Mouse (Mus musculus) ES-E14 (cell line): ENCODE data around the gene Chpf. TPM values are rescaled to one million over a fixed set of nuclear protein-coding genes. Genes with fewer than 3 reads are reported as not detected.

Experiments
- DNase-seq: peaks from one replicate; pipeline ENCODE4 v3.0.0-alpha.2; 2013; ENCODE audit warnings: low read depth, low spot score
- H3K27ac ChIP-seq: 2 replicates; pipeline ENCODE4 v1.5.1; 2012; ENCODE audit warnings: low read depth, mild to moderate bottlenecking, low read length, moderate library complexity, mixed read lengths; ENCODE audit not compliant: poor library complexity, insufficient read depth, severe bottlenecking
- H3K36me3 ChIP-seq: 2 replicates; pipeline ENCODE4 v1.6.1; 2012; ENCODE audit warnings: mild to moderate bottlenecking, low read length, moderate library complexity, mixed read lengths; ENCODE audit not compliant: control insufficient read depth, poor library complexity, insufficient read depth, severe bottlenecking
- H3K4me1 ChIP-seq, 2 experiments: fragments of 150-350 bp in 1 of 2; sonication (generic) in 1 of 2; 2 replicates each; pipeline ENCODE4 v1.6.1; 2012; ENCODE audit warnings: low read length in 2 of 2, mild to moderate bottlenecking in 1 of 2, mixed read lengths in 1 of 2; ENCODE audit not compliant: control insufficient read depth in 2 of 2, insufficient read depth in 2 of 2, poor library complexity in 1 of 2
- H3K4me3 ChIP-seq, 2 experiments: fragments of 150-350 bp in 1 of 2; sonication (generic) in 1 of 2; 2 replicates each; pipeline ENCODE4 v1.5.1; 2012; ENCODE audit warnings: low read length in 2 of 2, low read depth in 1 of 2, mild to moderate bottlenecking in 1 of 2, mixed read lengths in 1 of 2; ENCODE audit not compliant: insufficient read depth in 1 of 2, poor library complexity in 1 of 2, severe bottlenecking in 1 of 2
- H3K9ac ChIP-seq: 2 replicates; pipeline ENCODE4 v1.6.1; 2012; ENCODE audit warnings: low read depth, mild to moderate bottlenecking, low read length, mixed read lengths; ENCODE audit not compliant: poor library complexity, insufficient read depth, severe bottlenecking
- H3K9me3 ChIP-seq: fragments of 150-350 bp; sonication (generic); 2 replicates; pipeline ENCODE4 v1.6.1; 2012; ENCODE audit warnings: low read depth, mild to moderate bottlenecking, low read length; ENCODE audit not compliant: control insufficient read depth, insufficient read depth
- CHD2 ChIP-seq: IDR thresholded peaks from 2 replicates; pipeline ENCODE4 v1.6.1; 2014; ENCODE audit warnings: mild to moderate bottlenecking, low read depth, low read length, inconsistent platforms
- HCFC1 ChIP-seq: IDR thresholded peaks from 2 replicates; pipeline ENCODE4 v1.6.1; 2012; ENCODE audit warnings: low read length, inconsistent platforms, borderline replicate concordance; ENCODE audit not compliant: insufficient read depth
- MAFK ChIP-seq: IDR thresholded peaks from 2 replicates; pipeline ENCODE4 v1.6.1; 2014; ENCODE audit warnings: mild to moderate bottlenecking, low read depth, low read length, inconsistent platforms; ENCODE audit not compliant: insufficient read depth
- ZC3H11A ChIP-seq: IDR thresholded peaks from 2 replicates; pipeline ENCODE4 v1.6.1; 2012; ENCODE audit warnings: low read depth, mild to moderate bottlenecking, inconsistent platforms, low read length, borderline replicate concordance
- ZNF384 ChIP-seq: IDR thresholded peaks from 2 replicates; pipeline ENCODE4 v1.6.1; 2012; ENCODE audit warnings: low read depth, low read length, inconsistent platforms
- in situ Hi-C, 2 experiments: fragments of 600-800 bp; cut with MboI; formaldehyde crosslinking; loops; one replicate each; pipeline ENCODE4 v1.15.1; 2025; ENCODE audit warnings: low sequenced_read_pairs in 2 of 2, inconsistent platforms in 1 of 2; ENCODE audit not compliant: unreplicated experiment in 2 of 2
- total RNA-seq: library from RNA; depleted of rRNA; stranded (reverse); fragments of 300-350 nt; gene quantifications from 2 replicates; pipeline ENCODE4 v1.2.3, GENCODE M21; 2012

Gene Chpf
- total RNA-seq, 1 experiment = 43.5 TPM

DNA sequence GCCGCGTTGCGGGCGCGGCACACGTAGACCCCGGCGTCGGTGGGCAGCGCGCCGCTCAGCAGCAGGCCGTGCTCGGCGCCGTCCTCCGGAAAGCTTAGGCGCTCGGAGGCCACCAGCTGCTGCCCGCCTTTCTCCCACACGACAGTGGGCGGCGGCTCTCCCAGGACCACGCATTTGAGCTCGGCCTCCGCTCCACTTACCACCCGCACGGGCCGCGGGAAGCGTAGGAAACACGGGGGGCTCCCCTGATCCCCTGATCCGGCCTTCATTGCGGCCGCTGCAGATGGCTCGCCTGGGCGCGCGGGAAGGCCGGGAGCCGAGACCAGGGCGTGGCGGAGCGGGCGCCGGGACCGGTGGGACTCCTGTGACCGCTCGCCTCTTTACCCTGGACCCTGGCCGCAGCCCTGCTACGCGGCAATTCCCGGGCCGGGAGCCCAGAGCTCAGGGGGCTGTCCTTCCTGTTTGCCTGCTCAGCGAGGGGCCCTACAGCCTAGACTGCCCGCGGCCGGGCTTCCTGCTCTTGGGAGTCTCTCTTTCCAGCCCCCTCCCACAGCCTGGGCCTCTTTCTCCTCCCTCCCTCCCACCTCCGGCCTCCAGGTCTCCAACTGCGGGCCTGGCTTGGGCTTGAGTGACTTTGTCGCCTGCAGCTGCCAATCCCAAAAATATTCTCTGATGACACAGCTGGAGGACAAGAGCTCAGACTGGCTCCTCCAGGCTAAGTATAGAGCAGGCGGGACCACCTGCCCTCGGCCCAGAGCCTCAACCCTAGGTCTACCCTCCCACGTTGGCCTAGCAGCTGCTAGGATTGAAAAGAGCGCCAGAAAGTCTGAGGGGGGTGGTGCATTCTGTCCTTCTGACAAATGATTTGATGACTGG is 27.1 kb upstream of the Chpf start, which contains the start of gene Obsl1:
Gene Obsl1 (minus strand): TSS at position 497 of the 876 bp plus-strand sequence.
- in situ Hi-C loops = no loop called here
- Histone ChIP-seq H3K9ac (peak within 1 kb of the TSS; percentile 72), H3K36me3 (peaks cover 5% of the 10 kb centered on the region; the same call in 1 of the 2 replicates), H3K27ac (no peak within 1 kb of the TSS), H3K4me1 (peaks cover 10 to 35% of the 10 kb centered on the region in 2 experiments), H3K4me3 (peak within 1 kb of the TSS; percentile 69 to 71), H3K9me3 (no peaks in the 10 kb centered on the region)
- TF ChIP-seq ZNF384 = no peak
- TF ChIP-seq HCFC1 = no peak
- no peak for TF ChIP-seq MAFK
- TF ChIP-seq CHD2 = no peak
- no peak for TF ChIP-seq ZC3H11A
- no peak for DNase-seq

GRCm38 (mm10) chr1:75505159-75505955 is 26.2 kb upstream of the Chpf start:
- TF ChIP-seq ZC3H11A (no peak), HCFC1 (no peak), MAFK (no peak), CHD2 (no peak), ZNF384 (no peak)
- peak overlapping the region; percentile 72 for H3K9ac ChIP-seq
- peaks cover 5% of the 10 kb centered on the region; the same call in 1 of the 2 replicates for H3K36me3 ChIP-seq
- DNase-seq = no peak
- in situ Hi-C loops = no loop called here
- H3K9me3 ChIP-seq = no peaks in the 10 kb centered on the region
- peaks cover 10 to 30% of the 10 kb centered on the region in 2 experiments; a peak in 3 of 4 replicates for H3K4me1 ChIP-seq
- peak overlapping the region; percentile 69 to 71 for H3K4me3 ChIP-seq
- no peak overlapping the region for H3K27ac ChIP-seq

GRCm38 (mm10) chr1:75504256-75505045 is 25.3 kb upstream of the Chpf start:
- Histone ChIP-seq H3K9ac (no peak overlapping the region), H3K27ac (no peak overlapping the region), H3K4me1 (peaks cover 8 to 29% of the 10 kb centered on the region in 2 experiments; a peak in 3 of 4 replicates), H3K36me3 (peaks cover 5% of the 10 kb centered on the region; the same call in 1 of the 2 replicates), H3K9me3 (no peaks in the 10 kb centered on the region), H3K4me3 (peak overlapping the region; percentile 69 to 71; a peak in 3 of 4 replicates)
- no peak for DNase-seq
- no peak for TF ChIP-seq CHD2
- no peak for TF ChIP-seq ZNF384
- no peak for TF ChIP-seq HCFC1
- no peak for TF ChIP-seq ZC3H11A
- no peak for TF ChIP-seq MAFK
- in situ Hi-C loops = no loop called here

- H3K4me1 ChIP-seq = peaks cover 8 to 22% of the 10 kb centered on the region in 2 experiments; a peak in 3 of 4 replicates
- peak overlapping the region; percentile 51; the same call in 1 of the 2 replicates for H3K9ac ChIP-seq
- no peak overlapping the region for H3K27ac ChIP-seq
- TF ChIP-seq ZNF384 = no peak
- no peak for TF ChIP-seq MAFK
- TF ChIP-seq ZC3H11A = no peak
- no peak for TF ChIP-seq CHD2
- TF ChIP-seq HCFC1 = no peak
- no peak for DNase-seq
- in situ Hi-C loops = no loop called here
- H3K36me3 ChIP-seq = peaks cover 5% of the 10 kb centered on the region; the same call in 1 of the 2 replicates
- no peaks in the 10 kb centered on the region for H3K9me3 ChIP-seq
- peak overlapping the region; percentile 23 to 53 for H3K4me3 ChIP-seq
Observed at GRCm38 (mm10) chr1:75503651-75503980, 24.5 kb upstream of the Chpf start.
